Mouse (Mus musculus): ENCODE results near the gene Pold1. TPM values are rescaled to one million over a fixed set of nuclear protein-coding genes. Genes with fewer than 3 reads are reported as not detected.

Pold1 gene
- polyA plus RNA-seq, 1 experiment from 2014 or later, result 38.7 TPM

DNA sequence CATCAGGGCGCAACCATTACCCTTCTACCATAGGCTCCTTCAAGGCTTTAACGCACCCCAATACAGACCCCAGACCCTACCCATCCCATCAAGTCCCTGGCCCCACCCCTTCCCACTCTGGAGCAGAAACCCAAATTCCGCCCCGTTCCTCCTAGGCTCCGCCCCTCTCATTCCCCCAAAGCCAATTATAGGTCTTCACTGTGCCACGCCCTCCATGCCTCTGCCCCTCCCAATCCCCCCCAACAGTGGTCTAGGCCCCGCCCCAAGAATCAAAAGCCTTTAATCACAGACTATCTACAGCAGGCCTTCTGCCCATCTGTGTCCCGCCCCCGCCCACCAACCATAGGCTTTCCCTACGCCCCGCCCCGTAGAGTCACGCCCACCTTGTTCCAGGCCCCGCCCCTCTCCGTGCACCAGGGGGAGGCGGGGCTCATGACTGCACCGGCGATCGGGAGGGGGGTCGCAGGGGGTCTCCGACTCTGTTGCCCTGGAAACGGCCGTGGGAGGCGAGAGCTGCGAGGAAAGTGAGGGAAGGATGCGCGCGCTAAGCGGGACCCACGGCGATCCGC is 4.6 kb upstream of the Pold1 start:
- Histone ChIP-seq H3K27ac (peak overlapping the region; percentile 89), H3K4me1 (replicated peaks) (peaks cover 15% of the 10 kb centered on the region), H3K27me3 (0 out of 2 replicates have a peak, but pooled peaks cover 8% of the 10 kb centered on the region), H3K9ac (replicated peaks) (peak overlapping the region; percentile 66), H3K9me3 (no peaks in the 10 kb centered on the region), H3K4me2 (replicated peaks) (peak overlapping the region; percentile 85), H3K36me3 (peaks cover 31% of the 10 kb centered on the region), H3K4me3 (replicated peaks) (peak overlapping the region; percentile 84)
- ATAC-seq, result peak; percentile 57
- WGBS, result 1% methylated on average over 32 of the region's 32 CpGs

DNA sequence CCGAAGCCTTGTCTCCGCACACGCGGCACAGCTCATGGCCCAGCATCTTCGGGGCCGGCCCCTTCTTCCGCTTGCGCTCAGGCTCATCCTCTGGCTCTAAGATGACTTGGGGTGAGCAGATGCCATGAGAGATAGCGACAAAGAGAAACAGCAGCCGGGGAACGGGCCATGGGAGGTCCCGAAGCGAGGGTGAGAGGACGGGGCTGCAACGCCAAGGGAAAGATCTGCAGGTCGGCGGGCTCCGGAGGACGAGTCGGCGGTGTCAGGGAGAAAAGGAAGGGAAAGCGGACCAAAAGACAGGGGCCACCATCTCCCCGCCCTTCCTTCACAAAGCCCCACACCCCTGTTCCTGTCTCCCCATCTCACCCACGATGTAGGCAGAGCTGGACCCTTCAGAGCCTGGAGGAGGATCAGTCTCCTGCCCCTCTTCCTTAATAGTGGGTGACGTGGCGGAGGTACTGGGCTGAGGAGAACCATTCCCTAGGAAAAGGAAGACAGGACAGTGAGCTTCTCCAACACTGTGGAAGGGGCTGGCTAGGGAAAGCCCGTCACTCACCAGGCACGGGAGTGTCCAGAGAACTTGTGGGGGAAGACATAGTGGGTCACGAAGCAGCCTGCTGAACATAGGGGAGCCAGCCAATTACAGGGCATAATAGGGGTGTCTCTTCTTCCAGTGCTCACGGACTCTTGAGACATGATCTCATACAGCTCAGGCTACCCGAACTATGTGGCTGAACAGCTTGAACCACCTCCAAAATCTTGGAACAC is 3.7 kb upstream of the Pold1 start:
- peak overlapping the region; percentile 66; the same call in 1 of the 2 replicates for H3K9ac ChIP-seq (replicated peaks)
- peak overlapping the region; percentile 85 for H3K4me2 ChIP-seq (replicated peaks)
- H3K27me3 ChIP-seq, result 0 out of 2 replicates have a peak, but pooled peaks cover 8% of the 10 kb centered on the region
- H3K36me3 ChIP-seq, result peaks cover 31% of the 10 kb centered on the region
- no peak overlapping the region; the same call in 1 of the 2 replicates for H3K27ac ChIP-seq
- WGBS, result 86% methylated on average over 27 of the region's 31 CpGs
- peaks cover 25% of the 10 kb centered on the region for H3K4me1 ChIP-seq (replicated peaks)
- H3K4me3 ChIP-seq (replicated peaks), result peak overlapping the region; percentile 84
- H3K9me3 ChIP-seq, result no peaks in the 10 kb centered on the region
- peak; percentile 10; the same call in 1 of the 2 replicates for ATAC-seq

DNA sequence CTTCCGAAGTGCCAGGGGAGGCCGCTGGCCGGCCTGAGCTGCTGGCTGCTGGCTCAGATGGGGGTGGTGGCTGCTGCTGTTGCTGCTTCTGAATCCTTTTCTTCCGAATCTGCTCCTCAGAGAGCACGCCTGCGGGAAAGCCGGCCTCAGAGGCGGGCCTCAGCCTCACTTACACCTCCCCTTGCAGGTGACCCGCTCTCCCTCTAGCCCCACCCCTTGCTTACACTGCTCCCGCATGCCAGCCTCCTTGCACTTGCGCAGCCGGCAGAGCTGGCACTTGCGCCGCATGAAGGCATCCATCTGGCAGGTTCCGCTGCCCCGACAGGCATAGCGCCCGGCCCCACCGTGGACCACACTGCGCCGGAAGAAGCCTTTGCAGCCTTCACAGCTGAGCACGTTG is 3.1 kb upstream of the Pold1 start:
- Histone ChIP-seq H3K4me2 (replicated peaks) (no peak overlapping the region), H3K9ac (replicated peaks) (no peak overlapping the region; the same call in 1 of the 2 replicates), H3K4me3 (replicated peaks) (no peak overlapping the region), H3K4me1 (replicated peaks) (peaks cover 29% of the 10 kb centered on the region), H3K27me3 (0 out of 2 replicates have a peak, but pooled peaks cover 6% of the 10 kb centered on the region), H3K36me3 (peaks cover 31% of the 10 kb centered on the region), H3K9me3 (no peaks in the 10 kb centered on the region), H3K27ac (no peak overlapping the region)
- ATAC-seq, result no peak
- WGBS, result 76% methylated on average over 22 of the region's 22 CpGs

DNA sequence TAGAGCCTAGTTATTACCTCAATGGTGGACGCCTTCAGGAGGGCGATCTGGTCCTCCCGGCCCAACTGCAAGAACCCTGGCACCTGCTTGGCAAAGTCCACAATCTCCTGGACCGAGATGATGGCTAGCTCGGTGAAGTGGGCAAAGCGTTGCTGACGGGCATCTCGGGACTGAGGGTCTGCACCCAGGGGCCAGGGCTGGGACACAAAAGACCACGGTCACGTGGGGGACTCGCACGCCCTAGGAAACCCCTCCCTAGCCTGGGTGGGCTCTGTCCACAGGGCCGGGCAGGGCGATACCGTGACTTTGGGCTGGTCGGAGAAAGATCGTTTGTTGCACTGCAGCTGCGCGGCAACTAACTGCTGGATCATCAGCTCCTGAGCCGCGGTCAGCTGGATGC is 2.7 kb upstream of the Pold1 start:
- 94% methylated on average over 21 of the region's 21 CpGs for WGBS
- H3K27me3 ChIP-seq, result 0 out of 2 replicates have a peak, but pooled peaks cover 6% of the 10 kb centered on the region
- H3K9me3 ChIP-seq, result no peaks in the 10 kb centered on the region; the same call in 1 of the 2 replicates
- H3K4me2 ChIP-seq (replicated peaks), result no peak overlapping the region
- H3K9ac ChIP-seq (replicated peaks), result no peak overlapping the region
- no peak overlapping the region for H3K27ac ChIP-seq
- no peak overlapping the region for H3K4me3 ChIP-seq (replicated peaks)
- no peak for ATAC-seq
- peaks cover 31% of the 10 kb centered on the region for H3K36me3 ChIP-seq
- peaks cover 29% of the 10 kb centered on the region for H3K4me1 ChIP-seq (replicated peaks)

DNA sequence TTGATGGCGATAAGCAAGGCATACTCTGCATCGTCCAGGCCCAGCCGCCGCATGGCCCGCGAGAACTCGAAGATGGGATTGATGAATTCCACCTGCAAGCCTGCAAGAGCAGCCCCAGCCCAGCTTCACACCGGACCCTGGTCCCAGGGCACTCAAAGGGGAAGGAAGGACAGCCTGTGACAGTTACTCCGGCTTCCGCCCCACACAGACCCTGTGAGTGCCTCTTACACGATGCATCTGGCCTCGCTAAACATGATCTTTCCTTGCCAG is 1.7 kb upstream of the Pold1 start:
- no peak overlapping the region for H3K4me2 ChIP-seq (replicated peaks)
- H3K27me3 ChIP-seq, result no peaks in the 10 kb centered on the region
- H3K9ac ChIP-seq (replicated peaks), result no peak overlapping the region
- ATAC-seq, result no peak
- H3K4me1 ChIP-seq (replicated peaks), result peaks cover 29% of the 10 kb centered on the region
- H3K4me3 ChIP-seq (replicated peaks), result no peak overlapping the region
- no peak overlapping the region for H3K27ac ChIP-seq
- no peaks in the 10 kb centered on the region; the same call in 1 of the 2 replicates for H3K9me3 ChIP-seq
- peaks cover 34% of the 10 kb centered on the region for H3K36me3 ChIP-seq
- WGBS, result 95% methylated on average over 12 of the region's 12 CpGs

DNA sequence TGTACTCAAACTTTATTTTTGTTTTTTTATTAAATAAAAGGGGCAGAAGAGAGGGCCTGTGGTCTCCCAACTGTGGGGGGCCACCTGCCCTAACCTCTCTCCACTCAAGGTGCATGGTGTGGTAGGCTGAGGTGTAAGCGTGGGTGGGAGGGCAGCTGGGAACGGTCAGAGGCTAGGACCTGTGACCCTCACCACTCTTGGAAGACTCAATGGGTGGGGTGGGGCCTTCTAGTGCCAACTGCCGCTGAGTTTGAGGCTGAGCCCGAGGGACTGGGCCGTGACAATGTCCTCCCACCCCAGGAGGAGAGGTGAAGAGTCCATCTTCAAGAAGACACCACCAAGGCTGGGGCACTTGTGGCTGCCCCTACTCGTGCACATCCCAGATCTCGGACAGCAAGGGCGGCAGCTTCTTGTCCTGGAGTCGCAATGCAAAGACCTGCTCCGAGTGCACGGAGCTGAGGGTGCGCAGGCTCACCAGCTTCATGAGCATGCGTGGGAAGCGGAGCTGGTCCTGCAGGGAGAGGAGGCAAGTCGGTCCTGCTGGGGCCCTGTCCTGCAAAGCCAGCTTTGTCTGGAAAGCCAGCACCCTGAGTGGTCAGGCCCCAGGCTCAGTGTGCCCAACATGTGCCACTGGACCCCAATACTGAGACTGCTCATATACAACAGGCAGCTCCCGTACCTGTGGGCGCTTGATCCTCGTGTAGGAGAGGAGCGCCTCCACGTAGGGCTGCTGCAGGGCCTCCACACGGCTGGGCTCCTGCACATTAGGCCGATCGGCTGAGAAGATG is 1.2 kb upstream of the Pold1 start:
- no peak for ATAC-seq
- Histone ChIP-seq H3K4me3 (replicated peaks) (no peak overlapping the region), H3K36me3 (peaks cover 34% of the 10 kb centered on the region), H3K4me2 (replicated peaks) (no peak overlapping the region), H3K4me1 (replicated peaks) (peaks cover 29% of the 10 kb centered on the region), H3K9ac (replicated peaks) (no peak overlapping the region), H3K9me3 (no peaks in the 10 kb centered on the region; the same call in 1 of the 2 replicates), H3K27me3 (no peaks in the 10 kb centered on the region), H3K27ac (no peak overlapping the region)
- 97% methylated on average over 23 of the region's 23 CpGs for WGBS

DNA sequence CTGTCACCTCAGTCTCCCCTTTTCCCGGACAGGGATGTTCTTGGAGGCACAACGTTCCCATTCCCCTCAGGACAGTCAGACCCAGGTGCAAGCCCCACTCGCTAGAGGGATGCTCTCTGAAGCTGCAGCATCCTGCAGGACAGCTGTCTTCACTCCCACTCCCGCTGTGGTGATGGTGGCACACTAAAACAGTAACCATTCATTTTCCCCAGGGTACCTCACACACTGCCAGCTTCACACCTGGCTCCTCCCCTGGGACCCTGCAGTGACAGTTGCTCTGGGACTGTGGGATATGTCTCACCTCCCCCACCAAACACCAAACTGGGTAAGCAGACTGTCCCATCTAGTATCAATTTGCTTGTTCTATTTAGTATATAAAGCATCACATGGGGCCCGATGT is 924 bp downstream of the Pold1 start:
- H3K27me3 ChIP-seq, result no peaks in the 10 kb centered on the region
- ATAC-seq, result no peak

DNA sequence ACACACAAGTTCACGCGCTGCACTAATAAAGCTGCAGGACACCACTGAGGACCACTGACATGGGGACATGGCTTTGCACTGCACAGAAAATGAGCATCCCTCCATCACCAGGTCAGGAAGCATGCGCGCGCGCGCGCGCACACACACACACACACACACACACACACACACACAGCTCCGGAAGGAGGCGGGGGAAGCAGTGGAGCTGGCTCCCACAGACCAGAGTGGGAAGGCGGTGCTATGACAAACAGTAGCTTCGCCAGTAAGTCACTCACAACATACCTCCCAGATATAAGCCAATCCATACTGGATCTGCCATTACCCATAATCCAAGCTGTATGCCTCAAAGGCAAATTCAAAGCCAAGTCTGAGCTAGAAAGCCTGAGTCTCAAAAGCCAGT is 1.6 kb downstream of the Pold1 start:
- peaks cover 38% of the 10 kb centered on the region for H3K36me3 ChIP-seq
- no peaks in the 10 kb centered on the region; the same call in 1 of the 2 replicates for H3K9me3 ChIP-seq

More for the DNA sequence above, 924 bp downstream of the Pold1 start:
- Histone ChIP-seq H3K4me1 (replicated peaks) (peaks cover 20% of the 10 kb centered on the region), H3K4me3 (replicated peaks) (peak overlapping the region; percentile 62), H3K9ac (replicated peaks) (peak overlapping the region; percentile 71), H3K36me3 (peaks cover 34% of the 10 kb centered on the region), H3K4me2 (replicated peaks) (peak overlapping the region; percentile 90), H3K27ac (no peak overlapping the region), H3K9me3 (no peaks in the 10 kb centered on the region; the same call in 1 of the 2 replicates)
- 30% methylated on average over 5 of the region's 5 CpGs for WGBS

DNA sequence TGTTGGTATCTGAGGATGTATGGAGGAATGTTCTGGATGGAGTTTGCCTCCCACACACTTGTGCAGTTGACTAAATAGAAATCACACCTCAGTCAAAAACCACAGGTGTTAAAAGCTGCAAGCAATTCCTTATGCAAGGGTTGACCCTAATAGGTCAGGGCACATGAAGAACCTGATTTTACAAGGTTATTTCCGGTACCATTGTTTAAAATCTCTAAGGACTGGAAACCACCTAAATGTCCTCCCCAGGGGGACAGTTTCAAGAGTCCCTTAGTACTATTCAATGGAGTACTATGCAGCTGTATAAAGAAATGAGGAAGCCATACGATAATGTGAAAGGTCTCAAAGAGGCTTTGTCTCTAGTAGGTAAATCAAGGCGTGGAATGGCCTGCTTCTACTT is 2.4 kb downstream of the Pold1 start:
- H3K36me3 ChIP-seq, result peaks cover 38% of the 10 kb centered on the region
- H3K27me3 ChIP-seq, result no peaks in the 10 kb centered on the region
- 97% methylated on average over 3 of the region's 3 CpGs for WGBS
- no peak overlapping the region for H3K4me3 ChIP-seq (replicated peaks)
- H3K4me2 ChIP-seq (replicated peaks), result no peak overlapping the region
- no peak overlapping the region for H3K27ac ChIP-seq
- peaks cover 15% of the 10 kb centered on the region for H3K4me1 ChIP-seq (replicated peaks)
- H3K9ac ChIP-seq (replicated peaks), result no peak overlapping the region
- no peak for ATAC-seq
- H3K9me3 ChIP-seq, result no peaks in the 10 kb centered on the region; the same call in 1 of the 2 replicates

More for the DNA sequence above, 1.6 kb downstream of the Pold1 start:
- Histone ChIP-seq H3K4me1 (replicated peaks) (peaks cover 15% of the 10 kb centered on the region), H3K4me2 (replicated peaks) (peak overlapping the region; percentile 90; the same call in 1 of the 2 replicates), H3K27ac (no peak overlapping the region), H3K9ac (replicated peaks) (peak overlapping the region; percentile 71; the same call in 1 of the 2 replicates), H3K4me3 (replicated peaks) (peak overlapping the region; percentile 62; the same call in 1 of the 2 replicates), H3K27me3 (no peaks in the 10 kb centered on the region)
- ATAC-seq, result no peak
- 94% methylated on average over 13 of the region's 13 CpGs for WGBS

DNA sequence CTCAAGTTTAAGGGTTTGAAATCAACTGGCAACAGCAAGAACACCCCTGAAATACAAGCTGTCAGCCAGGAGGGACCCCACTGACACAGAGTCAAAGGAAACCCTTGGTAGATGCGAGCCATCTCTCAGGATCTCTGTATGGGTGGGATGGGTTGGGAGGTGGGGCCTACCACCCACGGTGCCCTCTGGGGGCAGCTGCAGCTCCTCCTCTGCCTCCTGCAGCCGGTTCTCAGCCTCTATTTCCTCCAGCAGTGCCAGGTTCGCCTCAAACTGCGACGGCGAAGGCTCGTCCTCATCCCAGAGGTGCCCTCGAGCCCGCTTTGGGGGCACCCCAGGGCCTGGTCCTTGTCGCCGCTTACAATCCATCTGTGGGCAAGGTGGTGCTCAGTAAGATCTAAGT is 5.6 kb downstream of the Pold1 start:
- 81% methylated on average over 12 of the region's 12 CpGs for WGBS
- no peaks in the 10 kb centered on the region; the same call in 1 of the 2 replicates for H3K9me3 ChIP-seq
- H3K9ac ChIP-seq (replicated peaks), result 0 out of 2 replicates have a peak overlapping the region, but pooled peaks have one; percentile 5
- no peak overlapping the region for H3K27ac ChIP-seq
- H3K4me2 ChIP-seq (replicated peaks), result no peak overlapping the region
- no peak for ATAC-seq
- peaks cover 50% of the 10 kb centered on the region for H3K36me3 ChIP-seq
- no peaks in the 10 kb centered on the region for H3K27me3 ChIP-seq
- H3K4me3 ChIP-seq (replicated peaks), result no peak overlapping the region
- peaks cover 12% of the 10 kb centered on the region for H3K4me1 ChIP-seq (replicated peaks)

DNA sequence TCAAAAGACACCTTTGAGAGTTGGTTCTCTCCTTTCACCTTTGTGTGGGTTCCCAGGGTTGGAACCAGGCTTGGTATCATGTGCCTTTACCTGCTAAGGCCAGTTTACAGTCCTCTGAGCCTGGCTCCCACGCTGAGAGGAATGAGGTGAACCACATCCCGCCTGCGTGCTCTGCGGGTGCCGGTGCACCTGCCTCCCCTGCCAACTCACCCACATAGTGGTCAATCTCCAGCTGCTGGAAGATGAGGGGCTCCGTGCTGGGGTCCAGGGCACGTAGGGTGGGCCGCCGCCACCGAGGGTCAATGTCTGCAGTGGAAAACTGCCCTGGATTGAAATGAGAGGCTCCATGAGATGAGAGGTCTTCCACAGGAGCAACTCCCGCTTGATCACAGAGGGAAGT is 6.1 kb downstream of the Pold1 start:
- no peak overlapping the region for H3K27ac ChIP-seq
- H3K27me3 ChIP-seq, result no peaks in the 10 kb centered on the region
- H3K4me2 ChIP-seq (replicated peaks), result no peak overlapping the region
- no peaks in the 10 kb centered on the region; the same call in 1 of the 2 replicates for H3K9me3 ChIP-seq
- peaks cover 55% of the 10 kb centered on the region for H3K36me3 ChIP-seq
- peaks cover 6% of the 10 kb centered on the region for H3K4me1 ChIP-seq (replicated peaks)
- WGBS, result 94% methylated on average over 11 of the region's 11 CpGs
- H3K9ac ChIP-seq (replicated peaks), result no peak overlapping the region
- ATAC-seq, result no peak
- H3K4me3 ChIP-seq (replicated peaks), result no peak overlapping the region
